Mouse (Mus musculus): ENCODE measurements at regions not wholly inside any gene's neighbourhood (a gene's known extent, or its start where the extent isn't known, plus 50 kb on each side); places are given as distances from the start of the nearest gene placed in this dataset.

DNA sequence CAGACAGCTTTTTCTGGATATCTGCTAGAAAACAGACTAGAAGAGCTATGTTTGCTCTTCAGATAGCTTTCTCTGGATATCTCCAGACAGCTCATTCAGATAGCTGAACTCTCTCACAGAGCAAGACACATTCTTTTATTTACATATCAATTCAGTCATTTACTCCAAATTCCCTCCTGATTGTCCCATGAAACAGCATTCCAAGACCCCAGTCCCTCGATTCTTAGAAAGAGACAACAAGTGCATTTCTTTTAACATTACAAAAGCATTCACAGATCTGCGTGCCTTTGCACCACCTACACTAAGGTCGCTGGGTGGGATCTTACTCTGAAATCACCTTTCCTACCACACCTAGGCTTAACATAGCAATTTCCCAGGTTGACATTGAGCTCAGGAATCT, 1039.5 kb upstream of the Ddx18 start:
- DNase-seq, result no peak

GRCm38 (mm10) chr1:122575954-122576353, 1008.2 kb upstream of the Ddx18 start:
- DNase-seq, result no peak

DNA sequence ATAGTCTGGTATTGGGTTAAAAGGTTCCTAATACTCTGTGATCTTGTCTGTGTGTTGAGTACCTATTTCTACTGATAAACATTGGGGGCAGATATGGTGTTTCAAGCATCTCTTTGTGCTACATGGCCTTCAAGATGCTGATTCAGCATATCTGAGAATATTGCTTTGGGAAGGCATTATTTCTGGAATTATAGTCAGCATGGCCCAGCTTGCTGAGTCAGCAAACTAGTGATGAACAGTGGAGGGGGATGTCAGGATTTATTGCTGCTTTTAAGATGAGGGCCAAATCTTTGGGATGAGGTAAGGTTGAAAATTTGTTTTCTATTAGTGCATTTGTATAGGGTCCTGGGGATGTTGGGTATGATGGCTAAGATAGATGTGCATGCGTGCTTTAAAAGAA, 983.8 kb upstream of the Ddx18 start:
- DNase-seq, result no peak

- no peak for DNase-seq
Observed at GRCm38 (mm10) chr1:122509580-122509979, 941.8 kb upstream of the Ddx18 start.

GRCm38 (mm10) chr1:122501707-122502106, 933.9 kb upstream of the Ddx18 start:
- no peak for DNase-seq

- DNase-seq, result no peak
Observed at GRCm38 (mm10) chr1:122478003-122478402, 910.2 kb upstream of the Ddx18 start.

DNA sequence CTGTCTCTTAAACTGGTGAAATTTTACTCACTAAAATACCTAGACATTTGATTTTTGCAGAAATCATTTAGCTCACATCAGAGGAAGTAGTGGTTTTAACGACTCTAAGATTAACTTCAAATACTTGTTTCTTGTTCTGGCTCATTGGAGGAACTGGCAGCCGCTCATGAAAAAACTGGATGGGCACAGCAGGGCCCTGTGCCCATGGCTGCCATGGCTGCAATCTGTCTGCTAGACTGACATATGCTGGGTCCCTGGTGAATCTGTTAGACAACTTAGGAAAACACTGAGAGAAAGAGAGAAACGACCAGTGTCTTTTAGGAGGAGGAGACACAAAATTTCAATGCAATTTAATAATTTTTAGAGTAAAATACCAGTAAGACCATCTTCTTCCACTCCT, 896.1 kb upstream of the Ddx18 start:
- no peak for DNase-seq

DNA sequence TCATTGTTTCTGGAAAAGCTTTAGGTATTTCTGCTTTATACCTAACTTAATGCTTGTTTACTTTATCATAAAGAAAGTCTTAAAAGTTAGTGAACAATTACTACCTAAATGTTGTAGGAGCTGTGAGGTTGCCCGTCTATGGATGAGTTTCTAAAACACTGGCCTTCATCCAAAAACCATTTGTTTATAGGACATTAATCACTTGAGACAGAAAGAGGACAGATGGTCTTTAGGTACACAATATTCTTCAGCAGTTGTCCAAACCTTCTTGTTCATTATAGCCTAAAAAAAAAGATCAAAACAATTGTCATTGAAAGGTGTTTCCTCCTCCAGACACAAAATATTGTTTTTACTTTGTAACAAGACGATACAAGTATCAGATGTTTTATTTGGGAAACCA, 891.3 kb upstream of the Ddx18 start:
- no peak for DNase-seq

DNA sequence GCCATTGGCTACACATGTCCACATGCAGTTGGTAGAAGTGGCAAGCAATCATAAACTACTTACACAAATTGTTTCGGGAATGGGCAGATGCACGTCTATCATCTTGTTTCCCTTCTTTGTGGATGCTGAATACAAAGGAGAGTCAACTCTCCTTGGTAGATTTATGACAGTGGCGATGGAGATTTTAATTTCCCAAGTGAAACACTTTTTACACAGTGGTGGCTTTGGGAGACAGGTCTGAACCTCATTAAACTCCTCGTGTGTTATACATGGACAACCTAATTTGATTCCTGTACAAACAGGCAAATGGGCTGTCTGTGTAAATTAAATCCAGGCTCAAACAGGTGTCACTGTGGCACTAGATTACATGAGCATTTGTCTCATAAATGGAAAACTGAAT, 887.1 kb upstream of the Ddx18 start:
- no peak for DNase-seq

DNA sequence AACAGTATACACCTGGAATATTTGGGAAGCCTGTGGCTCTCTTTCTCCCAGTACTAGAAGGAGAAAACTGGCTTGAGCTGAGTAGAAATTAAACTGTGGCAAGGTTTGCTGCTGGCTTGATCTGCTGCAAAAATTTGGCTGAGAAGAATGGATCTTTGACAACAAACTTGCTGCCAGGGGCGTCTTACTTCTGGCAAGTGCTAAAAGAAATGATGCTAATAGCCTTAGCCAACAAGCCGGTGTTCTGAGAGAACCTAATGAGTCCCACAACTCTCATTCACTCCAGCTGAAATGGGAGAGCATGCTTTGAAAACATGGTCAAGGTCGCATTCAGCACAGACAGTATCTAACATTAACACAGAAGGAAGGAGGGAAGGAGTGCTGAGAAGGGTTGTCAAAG, 885.8 kb upstream of the Ddx18 start:
- no peak for DNase-seq

DNA sequence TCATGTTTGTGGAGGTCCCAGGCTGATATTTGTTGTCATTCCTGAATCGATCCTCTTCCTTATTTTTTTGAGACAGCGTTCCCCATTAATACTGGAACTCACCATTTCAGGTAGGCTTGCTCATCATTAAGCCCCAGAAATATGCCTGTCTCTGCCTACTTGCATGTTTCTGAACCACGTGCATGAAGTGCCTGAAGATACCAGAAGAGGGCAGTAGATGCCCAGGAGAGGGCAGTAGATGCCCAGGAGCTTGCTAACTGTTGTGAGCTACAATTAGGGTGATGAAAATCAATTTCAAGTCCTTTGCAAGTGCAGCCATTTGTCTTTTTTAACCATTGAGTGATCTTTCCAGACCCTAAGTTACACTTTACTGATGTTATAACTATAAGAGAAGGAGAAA, 871.6 kb upstream of the Ddx18 start:
- peak; percentile 7 for DNase-seq

GRCm38 (mm10) chr1:122423503-122423902, 855.7 kb upstream of the Ddx18 start:
- DNase-seq, result no peak

DNA sequence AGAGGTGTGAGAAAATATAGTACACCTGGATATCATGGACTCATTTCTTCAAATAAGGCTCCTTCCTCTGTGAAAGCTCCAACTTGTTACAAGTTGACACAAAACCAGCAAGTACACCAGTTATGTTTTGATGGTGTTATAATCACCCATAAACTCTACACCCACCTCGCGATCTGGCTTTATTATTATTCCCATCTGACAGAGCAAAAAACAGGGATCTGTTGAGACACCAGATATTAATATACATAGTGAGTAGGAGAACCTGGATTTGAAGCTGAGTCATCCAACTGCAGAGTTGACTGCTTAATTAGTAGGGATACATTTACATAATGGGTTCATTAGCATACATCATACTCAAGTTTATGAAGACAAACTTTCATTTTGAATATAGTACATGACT, 828.6 kb upstream of the Ddx18 start:
- DNase-seq, result no peak

DNA sequence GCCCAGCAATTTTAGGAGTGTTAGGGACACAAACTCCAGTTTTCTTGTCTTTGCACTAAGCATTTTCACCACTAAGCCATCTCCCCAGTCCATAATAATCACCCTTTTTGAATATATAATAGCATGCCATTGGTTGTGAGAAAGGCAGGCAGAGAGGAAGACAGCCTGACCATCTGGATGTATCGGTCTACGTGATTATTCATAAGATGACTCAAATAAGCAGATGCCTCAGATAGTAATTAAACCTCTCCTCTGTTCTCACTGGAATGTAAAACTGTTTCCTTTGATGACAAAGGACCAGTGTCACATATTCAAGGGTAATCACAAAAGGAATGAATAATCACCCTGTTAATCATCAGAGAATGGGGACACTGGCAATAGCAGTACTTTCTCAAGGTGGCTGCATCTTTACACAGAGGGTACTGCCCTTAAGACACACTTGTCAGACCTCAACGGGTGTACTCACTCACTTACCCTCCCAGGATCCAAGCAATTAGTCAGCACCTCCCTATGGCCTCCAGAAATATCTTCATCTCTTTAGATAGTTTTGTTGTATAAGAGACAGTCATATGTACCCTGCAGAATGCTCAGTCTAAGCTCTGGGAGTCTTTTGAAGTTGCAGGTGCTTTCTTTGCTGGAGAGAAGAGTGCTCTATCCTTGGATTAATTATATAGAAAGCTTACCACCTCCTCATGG, 826.0 kb upstream of the Ddx18 start:
- no peak for DNase-seq

DNA sequence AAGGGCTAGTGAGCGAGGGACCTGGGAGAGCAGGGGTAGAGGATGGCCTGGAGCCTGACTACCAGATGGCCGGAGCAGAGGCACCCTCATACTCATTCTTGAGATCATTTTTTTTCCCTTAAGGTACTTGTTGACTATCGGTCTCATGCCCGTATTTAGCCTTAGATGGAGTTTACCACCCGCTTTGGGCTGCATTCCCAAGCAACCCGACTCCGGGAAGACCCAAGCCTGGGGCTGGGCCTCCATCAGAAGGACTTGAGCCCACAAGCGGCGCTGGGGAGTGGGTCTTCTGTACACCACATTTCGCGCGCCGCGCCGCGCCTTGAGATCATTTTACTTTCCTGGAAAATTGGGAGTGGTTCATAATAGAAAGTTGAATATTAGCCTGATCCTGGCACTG, 789.2 kb upstream of the Ddx18 start:
- DNase-seq, result peak; percentile 98

DNA sequence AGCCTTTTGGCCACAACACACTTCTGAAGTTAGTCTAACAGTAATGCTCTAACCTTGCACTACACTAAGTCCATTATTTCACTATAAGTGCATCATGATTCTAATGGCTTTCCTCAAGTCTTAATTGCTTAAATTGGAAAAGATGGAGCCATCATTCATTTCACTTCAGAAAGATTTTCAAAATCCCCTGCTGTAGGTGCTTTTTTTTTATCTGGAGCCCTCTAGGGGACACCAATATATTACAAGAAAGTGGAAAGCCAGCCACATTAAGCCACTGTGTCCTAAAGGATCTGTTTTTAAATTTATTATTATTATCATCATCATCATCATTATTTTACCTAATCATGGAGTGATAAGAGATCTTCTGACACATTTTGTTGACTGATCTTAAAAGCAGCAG, 783.7 kb upstream of the Ddx18 start:
- DNase-seq, result no peak

DNA sequence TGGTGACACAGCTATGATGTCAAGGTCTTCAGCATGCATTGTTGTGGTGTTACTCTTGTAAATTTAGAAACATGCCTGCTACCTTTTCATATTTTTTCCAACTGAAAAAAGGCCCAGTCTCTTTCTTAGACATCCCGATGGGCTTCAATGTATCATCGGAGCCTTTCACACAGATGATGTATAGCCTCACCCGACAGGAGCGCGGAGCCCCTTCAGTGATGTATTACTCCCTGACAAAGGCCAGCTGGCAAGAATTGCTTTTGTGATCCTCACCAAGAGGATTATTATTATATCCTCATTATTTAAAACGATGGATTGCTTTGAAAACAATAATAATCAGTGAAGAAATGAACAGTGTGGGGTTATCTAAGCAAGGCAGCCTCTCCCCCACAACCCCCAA, 765.5 kb upstream of the Ddx18 start:
- no peak for DNase-seq

GRCm38 (mm10) chr1:122328276-122328675, 760.5 kb upstream of the Ddx18 start:
- no peak for DNase-seq
